Mouse (Mus musculus): ENCODE data around the gene Pole.
A peak's percentile ranks its signal among the peaks of the same experiment; 100 is the strongest.

Gene Pole

GRCm38 (mm10) chr5:110285770-110286445 lies at the start of gene Pole, which contains the start of gene Pxmp2:
Pole (plus strand) TSS chr5:110286306.
Pxmp2 (minus strand) TSS chr5:110286186.
- peak; percentile 82 for DNase-seq (ENCODE audit: low spot score in 2 of 2)

GRCm38 (mm10) chr5:110244091-110244490 lies 42.0 kb upstream of the Pole start:
- DNase-seq (ENCODE audit: low spot score in 2 of 2) = no peak

- no peak for DNase-seq (ENCODE audit: low spot score in 2 of 2)
Observed at GRCm38 (mm10) chr5:110266941-110267340, 19.2 kb upstream of the Pole start.

DNA sequence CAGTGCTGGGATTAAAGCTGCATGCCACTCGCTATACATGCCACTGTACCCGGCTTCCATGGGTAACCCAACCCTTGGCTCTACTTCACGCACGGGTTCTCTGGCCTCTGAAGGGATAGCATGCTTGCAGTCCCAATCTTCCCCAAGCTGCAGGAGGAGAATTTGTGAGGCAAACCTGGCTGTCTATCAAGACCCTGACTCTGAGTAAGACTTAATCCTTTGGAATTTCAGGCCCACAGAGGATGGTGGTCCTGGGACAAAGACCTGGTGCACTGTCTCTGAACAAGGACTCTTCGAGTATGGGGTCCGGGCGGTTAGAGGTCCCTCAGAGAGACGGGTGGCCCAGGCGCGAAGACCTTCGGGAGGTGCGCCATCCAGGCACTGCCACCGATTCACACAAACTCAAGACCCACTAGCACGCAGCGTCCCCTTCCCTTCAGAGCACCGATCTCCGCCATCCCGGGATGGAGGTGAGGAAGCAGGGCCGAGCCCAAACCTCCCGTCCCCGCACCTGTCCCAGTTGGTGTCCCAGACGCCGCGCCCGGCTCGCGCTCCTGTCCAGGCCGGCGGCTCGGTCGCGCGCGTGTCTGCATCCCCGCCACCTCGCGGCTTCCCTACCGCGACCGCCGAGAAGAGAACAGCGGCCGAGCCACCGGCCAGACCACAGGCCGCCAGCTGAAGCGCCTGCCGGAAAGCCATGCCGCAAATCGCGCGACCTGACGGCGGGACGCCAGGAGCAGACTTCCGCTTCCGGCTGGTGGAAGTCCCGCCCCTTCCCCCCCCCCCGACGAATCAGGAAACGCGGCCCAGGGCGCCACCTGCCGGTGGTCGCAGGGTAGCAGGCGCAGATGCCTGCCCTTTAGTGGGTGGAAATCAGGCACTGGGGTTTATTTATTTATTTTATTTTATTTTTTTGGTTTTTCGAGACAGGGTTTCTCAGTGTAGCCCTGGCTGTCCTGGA lies 16.7 kb upstream of the Pole start, which contains the start of gene Pgam5:
TSS of gene Pgam5 (minus strand) at position 773 of the 961 bp plus-strand sequence.
- peak; percentile 85 to 86 for DNase-seq (ENCODE audit: low spot score in 2 of 2)

DNA sequence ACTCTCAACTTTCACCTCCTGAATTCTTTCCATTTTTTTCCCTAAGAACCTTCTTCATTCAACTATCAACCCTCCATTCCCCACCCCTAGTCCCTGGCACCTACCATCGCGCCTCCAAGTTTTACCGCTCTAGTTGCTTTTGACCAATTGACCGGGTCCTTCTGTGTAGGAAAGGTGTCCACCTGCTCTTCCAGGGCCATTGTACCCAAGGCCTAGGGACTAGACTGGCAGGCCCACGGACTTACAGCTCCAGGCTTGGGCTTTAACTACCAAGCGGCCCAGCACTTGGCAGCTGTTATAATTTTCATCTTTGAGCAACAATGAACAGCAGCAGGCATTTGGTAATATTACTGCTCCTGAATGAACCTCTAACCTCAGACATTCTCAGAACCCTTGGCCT lies 15.9 kb upstream of the Pole start:
- DNase-seq (ENCODE audit: low spot score in 2 of 2) = no peak

DNA sequence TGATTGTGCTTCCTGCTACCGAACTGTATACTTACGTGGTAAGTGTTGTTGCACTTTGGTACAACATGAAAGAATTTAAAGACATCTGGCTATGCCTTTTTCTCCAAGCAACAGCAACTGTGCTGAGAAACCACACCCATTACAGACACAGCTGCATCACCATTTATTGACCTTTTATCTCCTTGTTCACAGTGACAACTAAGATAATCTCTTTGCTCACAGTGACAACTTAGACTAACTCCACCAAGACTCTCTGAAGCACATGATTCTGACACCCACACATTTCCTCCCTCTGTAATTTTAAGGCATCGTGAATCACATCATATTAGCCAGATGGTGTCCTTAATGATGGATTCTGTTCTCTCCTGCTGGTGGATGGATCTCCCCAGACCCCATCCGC lies 12.0 kb upstream of the Pole start:
- DNase-seq (ENCODE audit: low spot score in 2 of 2) = no peak

DNA sequence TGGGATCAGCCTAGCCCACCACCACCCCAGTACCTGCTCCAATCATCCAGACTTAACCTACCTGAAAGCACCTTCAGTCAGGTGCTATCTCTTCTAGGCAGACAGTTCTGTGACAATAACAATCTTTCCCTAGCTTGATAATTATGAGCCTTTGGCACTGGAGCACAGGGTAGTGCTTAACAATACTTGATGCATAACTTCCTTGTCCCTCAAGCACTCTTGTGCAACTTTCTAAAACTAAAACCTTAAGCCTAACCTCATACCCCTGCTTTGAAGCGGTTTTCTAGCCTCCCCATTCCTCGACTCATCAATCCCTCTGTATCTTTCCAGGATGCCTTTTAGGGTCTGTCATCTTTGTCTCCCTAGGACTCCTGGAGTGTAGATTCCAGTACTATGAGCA lies 11.3 kb upstream of the Pole start:
- DNase-seq (ENCODE audit: low spot score in 2 of 2) = no peak

DNA sequence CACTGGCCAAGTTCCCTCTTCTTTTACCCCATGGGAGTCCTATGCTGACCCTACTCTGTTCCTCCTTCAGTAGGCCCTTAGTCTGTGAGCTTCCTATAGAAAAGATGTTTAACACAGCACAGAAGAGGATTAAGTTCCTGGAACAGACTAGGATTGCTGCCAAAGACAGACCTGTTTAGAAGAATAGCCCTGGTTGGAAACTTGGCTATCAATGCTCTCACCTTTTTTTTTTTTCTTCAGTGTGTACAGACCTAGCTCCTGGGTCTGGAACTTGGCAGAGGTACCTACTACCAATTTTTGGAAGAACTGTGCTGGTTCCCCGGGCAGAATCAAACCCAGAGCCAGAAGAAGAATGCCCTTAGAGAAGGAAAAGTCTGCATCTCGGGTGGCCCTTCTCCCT lies 9.7 kb upstream of the Pole start:
- DNase-seq (ENCODE audit: low spot score in 2 of 2) = no peak

DNA sequence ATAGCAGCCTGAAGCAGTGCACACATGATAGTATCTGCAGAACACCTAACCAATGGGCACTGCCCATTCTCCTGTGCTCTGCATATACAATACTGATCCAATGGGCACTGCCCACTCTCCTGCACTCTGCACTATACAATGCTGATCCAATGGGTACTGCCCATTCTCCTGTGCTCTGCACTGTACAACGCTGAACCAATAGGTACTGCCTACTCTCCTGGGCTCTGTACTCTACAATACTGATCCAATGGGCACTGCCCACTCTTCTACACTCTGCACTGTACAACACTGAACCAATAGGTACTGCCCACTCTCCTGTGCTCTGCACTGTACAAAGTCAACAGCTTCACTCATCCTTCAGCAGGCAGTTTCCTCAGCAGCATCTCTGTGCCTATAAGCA lies 9.2 kb upstream of the Pole start:
- no peak for DNase-seq (ENCODE audit: low spot score in 2 of 2)

DNA sequence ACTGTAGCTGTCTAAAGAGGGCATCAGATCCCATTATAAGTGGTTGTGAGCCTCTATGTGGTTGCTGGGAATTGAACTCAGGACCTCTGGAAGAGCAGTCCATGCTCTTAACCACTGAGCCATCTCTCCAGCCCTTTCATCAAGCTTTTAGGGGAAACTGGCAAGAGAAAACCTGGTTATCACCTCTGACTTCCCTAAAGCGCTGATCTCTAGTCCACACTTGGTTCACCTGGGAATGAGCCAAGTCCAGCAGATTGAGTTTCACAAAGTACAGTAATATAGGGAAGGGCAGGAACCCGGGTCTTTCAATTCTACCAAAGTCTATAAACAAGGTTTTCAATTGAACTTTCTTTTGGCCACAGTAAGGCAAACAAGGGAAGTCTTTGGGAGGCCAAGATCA lies 4.1 kb upstream of the Pole start:
- no peak for DNase-seq (ENCODE audit: low spot score in 2 of 2)

DNA sequence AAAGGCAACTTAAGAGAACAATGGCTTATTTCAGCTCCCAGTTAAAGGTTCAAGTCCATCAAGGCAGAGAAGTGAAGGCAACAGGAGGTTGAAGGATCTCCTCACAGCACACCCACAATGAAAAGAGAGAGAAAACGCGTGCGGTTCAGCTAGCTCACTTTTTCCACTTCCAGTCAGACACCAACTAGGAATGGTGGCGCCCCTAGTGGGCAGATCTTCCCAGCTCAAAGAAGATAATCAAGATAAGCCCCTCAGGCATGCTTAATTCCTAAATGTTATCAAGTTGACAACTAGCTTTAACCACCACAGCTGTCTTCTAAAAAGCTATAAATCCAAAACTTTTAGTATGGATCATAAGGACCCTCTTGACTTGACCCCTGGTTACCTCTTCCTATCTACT lies 1.6 kb upstream of the Pole start:
- peak; percentile 32 for DNase-seq (ENCODE audit: low spot score in 2 of 2)

DNA sequence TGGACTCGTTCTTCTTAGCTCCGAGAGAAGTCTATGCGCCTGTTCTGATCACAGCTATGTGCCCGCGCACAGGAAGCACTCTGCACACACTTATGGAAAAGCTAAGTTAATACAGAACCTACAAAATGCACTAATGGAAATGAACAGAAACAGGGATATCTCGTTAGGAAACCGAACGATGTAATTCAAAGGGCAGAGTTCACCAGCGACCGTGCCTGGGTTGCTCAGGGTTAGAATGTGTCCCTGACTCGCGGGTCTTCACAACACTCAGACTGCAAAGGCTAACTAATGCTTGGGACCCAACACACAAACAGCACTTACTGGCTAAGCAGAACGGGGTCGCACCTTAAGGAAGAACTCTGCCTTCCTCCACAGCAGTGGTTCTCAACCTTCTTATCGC lies 950 bp upstream of the Pole start:
- DNase-seq (ENCODE audit: low spot score in 2 of 2) = no peak

- no peak for DNase-seq (ENCODE audit: low spot score in 2 of 2)
Observed at GRCm38 (mm10) chr5:110286446-110287083, 459 bp downstream of the Pole start.

- no peak for DNase-seq (ENCODE audit: low spot score in 2 of 2)
Observed at GRCm38 (mm10) chr5:110287084-110287475, 974 bp downstream of the Pole start.

DNA sequence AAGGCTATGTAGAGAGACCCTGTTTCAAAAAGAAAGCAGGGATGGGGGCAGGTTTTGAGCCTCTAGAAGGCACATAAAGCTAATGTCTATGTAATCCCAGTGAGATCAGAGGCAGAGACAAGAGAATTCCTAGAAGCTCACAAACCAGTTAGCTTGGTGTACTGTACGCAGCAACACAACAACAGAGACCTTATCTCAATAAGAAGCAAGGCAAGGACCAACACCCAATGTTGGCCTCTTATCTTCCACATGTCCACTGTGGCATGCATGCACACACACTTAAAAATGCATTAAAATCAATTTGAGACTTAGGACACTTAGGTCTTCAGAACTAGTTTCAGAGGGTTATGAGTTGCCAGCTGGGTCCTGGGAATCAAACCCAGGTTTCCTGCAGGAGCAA lies 5.5 kb downstream of the Pole start:
- no peak for DNase-seq (ENCODE audit: low spot score in 2 of 2)

DNA sequence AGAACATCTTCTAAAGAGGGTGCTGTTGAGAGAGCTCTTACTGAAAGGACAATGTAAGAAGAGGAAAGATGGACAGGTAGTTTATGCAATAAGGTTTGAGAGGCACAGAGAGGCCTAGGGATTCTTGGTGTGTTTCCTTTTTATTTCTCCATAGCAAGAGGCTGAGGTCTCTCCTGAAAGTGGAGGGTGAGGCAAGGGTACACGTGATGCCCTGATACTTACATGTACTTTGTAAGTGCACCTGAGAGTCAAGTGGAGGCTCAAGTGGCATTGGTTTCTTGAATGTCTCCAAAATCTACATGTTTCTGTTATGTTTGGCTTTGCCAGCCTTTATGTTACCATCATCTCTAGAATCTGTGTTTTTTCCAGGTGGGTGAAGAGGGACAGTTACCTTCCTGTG lies 10.5 kb downstream of the Pole start:
- no peak for DNase-seq (ENCODE audit: low spot score in 2 of 2)

GRCm38 (mm10) chr5:110300591-110300990 lies 14.5 kb downstream of the Pole start:
- no peak for DNase-seq (ENCODE audit: low spot score in 2 of 2)

GRCm38 (mm10) chr5:110308861-110309260 lies 22.8 kb downstream of the Pole start:
- DNase-seq (ENCODE audit: low spot score in 2 of 2) = no peak

DNA sequence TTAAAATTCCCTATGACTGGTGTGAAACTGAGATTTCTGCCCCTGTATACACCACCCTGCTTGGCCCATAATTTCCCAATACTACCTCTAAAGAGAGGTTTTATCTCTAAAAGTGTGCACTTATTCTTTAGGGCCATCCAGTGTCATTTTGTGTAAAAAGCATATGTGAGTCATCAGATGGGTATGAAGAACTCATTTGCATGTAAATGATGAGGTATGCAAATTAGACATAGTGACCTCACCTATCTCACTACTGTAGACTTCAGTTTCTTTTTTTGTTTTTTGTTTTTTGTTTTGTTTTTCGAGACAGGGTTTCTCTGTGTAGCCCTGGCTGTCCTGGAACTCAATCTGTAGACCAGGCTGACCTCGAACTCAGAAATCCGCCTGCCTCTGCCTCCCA lies 27.0 kb downstream of the Pole start:
- DNase-seq (ENCODE audit: low spot score in 2 of 2) = no peak

GRCm38 (mm10) chr5:110330508-110330907 lies 44.4 kb downstream of the Pole start:
- no peak for DNase-seq (ENCODE audit: low spot score in 2 of 2)

DNA sequence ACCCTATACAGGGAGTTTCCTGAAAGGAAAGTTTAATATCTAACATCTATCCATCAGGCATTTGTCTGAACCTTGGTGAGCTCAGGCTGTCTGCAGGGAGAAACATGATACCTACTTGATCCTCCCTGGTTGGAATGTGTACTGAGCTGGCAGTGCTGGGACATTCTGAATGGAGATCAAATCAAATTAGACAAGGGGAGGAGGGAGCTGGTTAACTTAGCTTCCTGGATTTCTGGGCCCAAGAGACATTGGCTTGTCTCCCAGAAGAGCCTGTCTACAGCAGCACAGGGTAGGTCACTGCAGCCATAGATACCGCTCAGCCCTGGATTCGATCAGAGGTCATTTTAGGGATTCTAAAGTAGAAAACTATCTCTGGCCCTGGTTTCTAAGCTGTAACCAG lies 52.7 kb downstream of the Pole start:
- DNase-seq (ENCODE audit: low spot score in 2 of 2) = no peak

GRCm38 (mm10) chr5:110342648-110343284 lies 56.7 kb downstream of the Pole start, which contains the start of gene P2rx2:
P2rx2 (minus strand) TSS chr5:110343212.
- DNase-seq (ENCODE audit: low spot score in 2 of 2) = no peak
